Mouse (Mus musculus) liver, postnatal 0 days (tissue): ENCODE data around the gene Myl4.

ENCODE experiments used
- CTCF ChIP-seq: sonication (generic); IDR thresholded peaks from 2 replicates; pipeline ENCODE4 v1.5.1; 2016; ENCODE audit warnings: antibody characterized with exemption, low read depth
- EP300 ChIP-seq: IDR thresholded peaks from 2 replicates; pipeline ENCODE4 v1.6.1; 2016; ENCODE audit warnings: antibody characterized with exemption, low read depth, mild to moderate bottlenecking

GRCm38 (mm10) chr11:104589570-104589969 is 39.1 kb downstream of the Myl4 start:
- TF ChIP-seq CTCF (no peak), EP300 (no peak)
